Mouse (Mus musculus): ENCODE measurements around the gene Gm45062. TPM values are rescaled to one million over a fixed set of nuclear protein-coding genes. Genes with fewer than 3 reads are reported as not detected.

The Gm45062 gene
- polyA plus RNA-seq, 1 experiment, result 5.4 TPM

GRCm38 (mm10) chr6:8421959-8422581, 162.8 kb downstream of the Gm45062 start:
- TF ChIP-seq CTCF (IDR thresholded peaks at IDR 0.05; ENCODE audit: borderline replicate concordance, insufficient read depth, low read length), result no peak
- TF ChIP-seq POLR2A (IDR thresholded peaks at IDR 0.05; ENCODE audit: low read depth, low read length), result no peak
- Histone ChIP-seq H3K27ac (ENCODE audit: insufficient read depth, low read length) (no peak overlapping the region), H3K4me3 (ENCODE audit: insufficient read depth, low read length) (no peak overlapping the region), H3K4me1 (ENCODE audit: control insufficient read depth, insufficient read depth, low read length) (no peaks in the 10 kb centered on the region)

- TF ChIP-seq CTCF (IDR thresholded peaks at IDR 0.05; ENCODE audit: borderline replicate concordance, insufficient read depth, low read length), result no peak
- TF ChIP-seq POLR2A (IDR thresholded peaks at IDR 0.05; ENCODE audit: low read depth, low read length), result no peak
These were observed 163.9 kb downstream of the Gm45062 start for GRCm38 (mm10) chr6:8423142-8423541.

GRCm38 (mm10) chr6:8427692-8428091, 168.4 kb downstream of the Gm45062 start:
- H3K4me1 ChIP-seq (ENCODE audit: control insufficient read depth, insufficient read depth, low read length), result no peaks in the 10 kb centered on the region
- TF ChIP-seq CTCF (IDR thresholded peaks at IDR 0.05; ENCODE audit: borderline replicate concordance, insufficient read depth, low read length) (no peak), POLR2A (IDR thresholded peaks at IDR 0.05; ENCODE audit: low read depth, low read length) (no peak)
- no peak overlapping the region for H3K27ac ChIP-seq (ENCODE audit: insufficient read depth, low read length)
- no peak overlapping the region for H3K4me3 ChIP-seq (ENCODE audit: insufficient read depth, low read length)

More at GRCm38 (mm10) chr6:8423142-8423541, 163.9 kb downstream of the Gm45062 start:
- Histone ChIP-seq H3K27ac (ENCODE audit: insufficient read depth, low read length) (no peak overlapping the region), H3K4me1 (ENCODE audit: control insufficient read depth, insufficient read depth, low read length) (no peaks in the 10 kb centered on the region), H3K4me3 (ENCODE audit: insufficient read depth, low read length) (no peak overlapping the region)

- no peak overlapping the region for H3K4me3 ChIP-seq (ENCODE audit: insufficient read depth, low read length)
- H3K27ac ChIP-seq (ENCODE audit: insufficient read depth, low read length), result no peak overlapping the region
- H3K4me1 ChIP-seq (ENCODE audit: control insufficient read depth, insufficient read depth, low read length), result no peaks in the 10 kb centered on the region
- TF ChIP-seq POLR2A (IDR thresholded peaks at IDR 0.05; ENCODE audit: low read depth, low read length), result no peak
- no peak for TF ChIP-seq CTCF (IDR thresholded peaks at IDR 0.05; ENCODE audit: borderline replicate concordance, insufficient read depth, low read length)
These were observed 171.5 kb downstream of the Gm45062 start for GRCm38 (mm10) chr6:8430610-8431234.

GRCm38 (mm10) chr6:8433179-8433578, 173.9 kb downstream of the Gm45062 start:
- Histone ChIP-seq H3K4me3 (ENCODE audit: insufficient read depth, low read length) (no peak overlapping the region), H3K27ac (ENCODE audit: insufficient read depth, low read length) (no peak overlapping the region), H3K4me1 (ENCODE audit: control insufficient read depth, insufficient read depth, low read length) (no peaks in the 10 kb centered on the region)
- TF ChIP-seq CTCF (IDR thresholded peaks at IDR 0.05; ENCODE audit: borderline replicate concordance, insufficient read depth, low read length), result no peak
- TF ChIP-seq POLR2A (IDR thresholded peaks at IDR 0.05; ENCODE audit: low read depth, low read length), result no peak

- Histone ChIP-seq H3K4me3 (ENCODE audit: insufficient read depth, low read length) (no peak overlapping the region), H3K27ac (ENCODE audit: insufficient read depth, low read length) (no peak overlapping the region), H3K4me1 (ENCODE audit: control insufficient read depth, insufficient read depth, low read length) (no peaks in the 10 kb centered on the region)
- TF ChIP-seq CTCF (IDR thresholded peaks at IDR 0.05; ENCODE audit: borderline replicate concordance, insufficient read depth, low read length), result no peak
- TF ChIP-seq POLR2A (IDR thresholded peaks at IDR 0.05; ENCODE audit: low read depth, low read length), result no peak
These were observed 178.7 kb downstream of the Gm45062 start for GRCm38 (mm10) chr6:8437937-8438336.

GRCm38 (mm10) chr6:8441814-8442213, 182.6 kb downstream of the Gm45062 start:
- no peak overlapping the region for H3K27ac ChIP-seq (ENCODE audit: insufficient read depth, low read length)
- no peak overlapping the region for H3K4me3 ChIP-seq (ENCODE audit: insufficient read depth, low read length)
- TF ChIP-seq POLR2A (IDR thresholded peaks at IDR 0.05; ENCODE audit: low read depth, low read length) (no peak), CTCF (IDR thresholded peaks at IDR 0.05; ENCODE audit: borderline replicate concordance, insufficient read depth, low read length) (no peak)

GRCm38 (mm10) chr6:8446786-8447185, 187.5 kb downstream of the Gm45062 start:
- TF ChIP-seq POLR2A (IDR thresholded peaks at IDR 0.05; ENCODE audit: low read depth, low read length) (no peak), CTCF (IDR thresholded peaks at IDR 0.05; ENCODE audit: borderline replicate concordance, insufficient read depth, low read length) (no peak)
- Histone ChIP-seq H3K27ac (ENCODE audit: insufficient read depth, low read length) (no peak overlapping the region), H3K4me3 (ENCODE audit: insufficient read depth, low read length) (no peak overlapping the region), H3K4me1 (ENCODE audit: control insufficient read depth, insufficient read depth, low read length) (no peaks in the 10 kb centered on the region)

More at GRCm38 (mm10) chr6:8441814-8442213, 182.6 kb downstream of the Gm45062 start:
- no peaks in the 10 kb centered on the region for H3K4me1 ChIP-seq (ENCODE audit: control insufficient read depth, insufficient read depth, low read length)

GRCm38 (mm10) chr6:8455599-8455998, 196.3 kb downstream of the Gm45062 start:
- Histone ChIP-seq H3K27ac (ENCODE audit: insufficient read depth, low read length) (no peak overlapping the region), H3K4me1 (ENCODE audit: control insufficient read depth, insufficient read depth, low read length) (no peaks in the 10 kb centered on the region), H3K4me3 (ENCODE audit: insufficient read depth, low read length) (no peak overlapping the region)
- TF ChIP-seq CTCF (IDR thresholded peaks at IDR 0.05; ENCODE audit: borderline replicate concordance, insufficient read depth, low read length), result no peak
- TF ChIP-seq POLR2A (IDR thresholded peaks at IDR 0.05; ENCODE audit: low read depth, low read length), result no peak

GRCm38 (mm10) chr6:8458596-8458995, 199.3 kb downstream of the Gm45062 start:
- no peaks in the 10 kb centered on the region for H3K4me1 ChIP-seq (ENCODE audit: control insufficient read depth, insufficient read depth, low read length)
- H3K4me3 ChIP-seq (ENCODE audit: insufficient read depth, low read length), result no peak overlapping the region
- no peak for TF ChIP-seq POLR2A (IDR thresholded peaks at IDR 0.05; ENCODE audit: low read depth, low read length)
- TF ChIP-seq CTCF (IDR thresholded peaks at IDR 0.05; ENCODE audit: borderline replicate concordance, insufficient read depth, low read length), result no peak
- H3K27ac ChIP-seq (ENCODE audit: insufficient read depth, low read length), result no peak overlapping the region

Data from embryonic fibroblast, embryonic 13.5 days (primary cell).